Mouse (Mus musculus): ENCODE results near the gene Dnajc30. TPM values are rescaled to one million over a fixed set of nuclear protein-coding genes. Genes with fewer than 3 reads are reported as not detected.

Gene Dnajc30
- polyA plus RNA-seq, 1 experiment from 2014 or later: 31.1 TPM

GRCm38 (mm10) chr5:135029007-135029854 lies 34.8 kb upstream of the Dnajc30 start:
- no peak overlapping the region; the same call in 1 of the 2 replicates for H3K9ac ChIP-seq (ENCODE audit: low read depth, low read length)
- no peaks in the 10 kb centered on the region for H3K27me3 ChIP-seq (replicated peaks; ENCODE audit: control insufficient read depth, insufficient read depth, low read length)
- no peak for ATAC-seq (ENCODE audit: low read depth)
- H3K36me3 ChIP-seq (ENCODE audit: control insufficient read depth, insufficient read depth, low read length): no peaks in the 10 kb centered on the region
- H3K27ac ChIP-seq (replicated peaks; ENCODE audit: low read depth, low read length): 0 out of 2 replicates have a peak overlapping the region, but pooled peaks have one; percentile 29
- peaks cover 30% of the 10 kb centered on the region for H3K4me1 ChIP-seq (ENCODE audit: control insufficient read depth, insufficient read depth, low read length)
- H3K4me3 ChIP-seq (ENCODE audit: low read depth, low read length): no peak overlapping the region
- H3K4me2 ChIP-seq (ENCODE audit: low read depth, low read length): peak overlapping the region; percentile 37
- DNase-seq (ENCODE audit: low spot score): peak; percentile 72
- WGBS: 51% methylated on average over 17 of the region's 18 CpGs
- 0 out of 2 replicates have a peak, but pooled peaks cover 2% of the 10 kb centered on the region for H3K9me3 ChIP-seq (ENCODE audit: control insufficient read depth, low read length)

GRCm38 (mm10) chr5:135032581-135032980 lies 31.4 kb upstream of the Dnajc30 start:
- 0 out of 2 replicates have a peak, but pooled peaks cover 7% of the 10 kb centered on the region for H3K9me3 ChIP-seq (ENCODE audit: control insufficient read depth, low read length)
- DNase-seq (ENCODE audit: low spot score) (no peak), ATAC-seq (ENCODE audit: low read depth) (no peak)
- H3K4me2 ChIP-seq (ENCODE audit: low read depth, low read length): no peak overlapping the region
- H3K27me3 ChIP-seq (replicated peaks; ENCODE audit: control insufficient read depth, insufficient read depth, low read length): no peaks in the 10 kb centered on the region
- H3K4me3 ChIP-seq (ENCODE audit: low read depth, low read length): no peak overlapping the region
- peaks cover 3% of the 10 kb centered on the region; the same call in 1 of the 2 replicates for H3K36me3 ChIP-seq (ENCODE audit: control insufficient read depth, insufficient read depth, low read length)
- H3K9ac ChIP-seq (ENCODE audit: low read depth, low read length): no peak overlapping the region
- WGBS: 92% methylated on average over 5 of the region's 5 CpGs
- H3K27ac ChIP-seq (replicated peaks; ENCODE audit: low read depth, low read length): no peak overlapping the region
- H3K4me1 ChIP-seq (ENCODE audit: control insufficient read depth, insufficient read depth, low read length): peaks cover 9% of the 10 kb centered on the region

GRCm38 (mm10) chr5:135034593-135034992 lies 29.4 kb upstream of the Dnajc30 start:
- no peak for ATAC-seq (ENCODE audit: low read depth)
- Histone ChIP-seq H3K4me1 (ENCODE audit: control insufficient read depth, insufficient read depth, low read length) (no peaks in the 10 kb centered on the region), H3K9ac (ENCODE audit: low read depth, low read length) (no peak overlapping the region), H3K9me3 (ENCODE audit: control insufficient read depth, low read length) (0 out of 2 replicates have a peak, but pooled peaks cover 7% of the 10 kb centered on the region), H3K27ac (replicated peaks; ENCODE audit: low read depth, low read length) (no peak overlapping the region), H3K4me2 (ENCODE audit: low read depth, low read length) (no peak overlapping the region), H3K27me3 (replicated peaks; ENCODE audit: control insufficient read depth, insufficient read depth, low read length) (no peaks in the 10 kb centered on the region), H3K36me3 (ENCODE audit: control insufficient read depth, insufficient read depth, low read length) (peaks cover 12% of the 10 kb centered on the region; the same call in 1 of the 2 replicates), H3K4me3 (ENCODE audit: low read depth, low read length) (no peak overlapping the region)
- 100% methylated on average over 2 of the region's 2 CpGs for WGBS
- DNase-seq (ENCODE audit: low spot score): no peak

GRCm38 (mm10) chr5:135035608-135036359 lies 28.2 kb upstream of the Dnajc30 start:
- no peaks in the 10 kb centered on the region for H3K4me1 ChIP-seq (ENCODE audit: control insufficient read depth, insufficient read depth, low read length)
- 64% methylated on average over 17 of the region's 18 CpGs for WGBS
- no peak overlapping the region for H3K4me3 ChIP-seq (ENCODE audit: low read depth, low read length)
- peaks cover 18% of the 10 kb centered on the region; the same call in 1 of the 2 replicates for H3K36me3 ChIP-seq (ENCODE audit: control insufficient read depth, insufficient read depth, low read length)
- ATAC-seq (ENCODE audit: low read depth) (no peak), DNase-seq (ENCODE audit: low spot score) (no peak)
- no peak overlapping the region for H3K4me2 ChIP-seq (ENCODE audit: low read depth, low read length)
- no peaks in the 10 kb centered on the region for H3K27me3 ChIP-seq (replicated peaks; ENCODE audit: control insufficient read depth, insufficient read depth, low read length)
- 0 out of 2 replicates have a peak, but pooled peaks cover 7% of the 10 kb centered on the region for H3K9me3 ChIP-seq (ENCODE audit: control insufficient read depth, low read length)
- H3K9ac ChIP-seq (ENCODE audit: low read depth, low read length): no peak overlapping the region
- no peak overlapping the region for H3K27ac ChIP-seq (replicated peaks; ENCODE audit: low read depth, low read length)

GRCm38 (mm10) chr5:135037946-135038345 lies 26.1 kb upstream of the Dnajc30 start:
- ATAC-seq (ENCODE audit: low read depth) (no peak), DNase-seq (ENCODE audit: low spot score) (no peak)
- no peak overlapping the region for H3K4me2 ChIP-seq (ENCODE audit: low read depth, low read length)
- 0 out of 2 replicates have a peak, but pooled peaks cover 7% of the 10 kb centered on the region for H3K9me3 ChIP-seq (ENCODE audit: control insufficient read depth, low read length)
- H3K4me1 ChIP-seq (ENCODE audit: control insufficient read depth, insufficient read depth, low read length): no peaks in the 10 kb centered on the region
- H3K9ac ChIP-seq (ENCODE audit: low read depth, low read length): no peak overlapping the region
- no peak overlapping the region for H3K27ac ChIP-seq (replicated peaks; ENCODE audit: low read depth, low read length)
- no peaks in the 10 kb centered on the region for H3K27me3 ChIP-seq (replicated peaks; ENCODE audit: control insufficient read depth, insufficient read depth, low read length)
- 80% methylated on average over 3 of the region's 3 CpGs for WGBS
- no peak overlapping the region for H3K4me3 ChIP-seq (ENCODE audit: low read depth, low read length)
- peaks cover 18% of the 10 kb centered on the region; the same call in 1 of the 2 replicates for H3K36me3 ChIP-seq (ENCODE audit: control insufficient read depth, insufficient read depth, low read length)

GRCm38 (mm10) chr5:135039541-135039940 lies 24.5 kb upstream of the Dnajc30 start:
- Histone ChIP-seq H3K4me2 (ENCODE audit: low read depth, low read length) (no peak overlapping the region), H3K27me3 (replicated peaks; ENCODE audit: control insufficient read depth, insufficient read depth, low read length) (no peaks in the 10 kb centered on the region), H3K36me3 (ENCODE audit: control insufficient read depth, insufficient read depth, low read length) (peaks cover 23% of the 10 kb centered on the region), H3K4me3 (ENCODE audit: low read depth, low read length) (no peak overlapping the region), H3K9me3 (ENCODE audit: control insufficient read depth, low read length) (0 out of 2 replicates have a peak, but pooled peaks cover 2% of the 10 kb centered on the region), H3K9ac (ENCODE audit: low read depth, low read length) (peak overlapping the region; percentile 25; the same call in 1 of the 2 replicates), H3K4me1 (ENCODE audit: control insufficient read depth, insufficient read depth, low read length) (no peaks in the 10 kb centered on the region), H3K27ac (replicated peaks; ENCODE audit: low read depth, low read length) (no peak overlapping the region)
- ATAC-seq (ENCODE audit: low read depth) (no peak), DNase-seq (ENCODE audit: low spot score) (no peak)
- WGBS: 82% methylated on average over 9 of the region's 9 CpGs

GRCm38 (mm10) chr5:135040059-135040458 lies 23.9 kb upstream of the Dnajc30 start:
- Histone ChIP-seq H3K4me2 (ENCODE audit: low read depth, low read length) (no peak overlapping the region), H3K36me3 (ENCODE audit: control insufficient read depth, insufficient read depth, low read length) (peaks cover 28% of the 10 kb centered on the region), H3K4me3 (ENCODE audit: low read depth, low read length) (no peak overlapping the region), H3K4me1 (ENCODE audit: control insufficient read depth, insufficient read depth, low read length) (no peaks in the 10 kb centered on the region), H3K27ac (replicated peaks; ENCODE audit: low read depth, low read length) (no peak overlapping the region; the same call in 1 of the 2 replicates), H3K9me3 (ENCODE audit: control insufficient read depth, low read length) (no peaks in the 10 kb centered on the region), H3K9ac (ENCODE audit: low read depth, low read length) (no peak overlapping the region; the same call in 1 of the 2 replicates), H3K27me3 (replicated peaks; ENCODE audit: control insufficient read depth, insufficient read depth, low read length) (no peaks in the 10 kb centered on the region)
- DNase-seq (ENCODE audit: low spot score) (no peak), ATAC-seq (ENCODE audit: low read depth) (no peak)
- WGBS: 37% methylated on average over 6 of the region's 6 CpGs

GRCm38 (mm10) chr5:135040777-135041176 lies 23.2 kb upstream of the Dnajc30 start:
- no peak overlapping the region for H3K4me2 ChIP-seq (ENCODE audit: low read depth, low read length)
- no peak overlapping the region for H3K4me3 ChIP-seq (ENCODE audit: low read depth, low read length)
- H3K27ac ChIP-seq (replicated peaks; ENCODE audit: low read depth, low read length): no peak overlapping the region
- no peaks in the 10 kb centered on the region for H3K4me1 ChIP-seq (ENCODE audit: control insufficient read depth, insufficient read depth, low read length)
- no peak for DNase-seq (ENCODE audit: low spot score)
- 80% methylated on average over 11 of the region's 11 CpGs for WGBS
- no peak overlapping the region for H3K9ac ChIP-seq (ENCODE audit: low read depth, low read length)
- no peaks in the 10 kb centered on the region for H3K27me3 ChIP-seq (replicated peaks; ENCODE audit: control insufficient read depth, insufficient read depth, low read length)
- peaks cover 35% of the 10 kb centered on the region for H3K36me3 ChIP-seq (ENCODE audit: control insufficient read depth, insufficient read depth, low read length)
- H3K9me3 ChIP-seq (ENCODE audit: control insufficient read depth, low read length): no peaks in the 10 kb centered on the region
- ATAC-seq (ENCODE audit: low read depth): no peak

Data from embryonic facial prominence, embryonic 14.5 days (tissue).